Mouse (Mus musculus): ENCODE data around the gene Ugt1a1. TPM values are rescaled to one million over a fixed set of nuclear protein-coding genes. Genes with fewer than 3 reads are reported as not detected.

Gene Ugt1a1
- total and polyA plus RNA-seq, 3 experiments: not detected

GRCm38 (mm10) chr1:88212341-88213045 lies 734 bp downstream of the Ugt1a1 start:
- 56% methylated on average over 8 of the region's 8 CpGs for WGBS
- Histone ChIP-seq H3K4me3 (no peak overlapping the region), H3K27ac (no peak overlapping the region), H3K36me3 (ENCODE audit: control insufficient read depth, insufficient read depth, low read length) (no peaks in the 10 kb centered on the region), H3K27me3 (ENCODE audit: control insufficient read depth, insufficient read depth, low read length) (no peaks in the 10 kb centered on the region), H3K79me2 (replicated peaks; ENCODE audit: control insufficient read depth, insufficient read depth, low read length) (no peaks in the 10 kb centered on the region), H3K4me1 (ENCODE audit: control insufficient read depth, insufficient read depth, low read length) (no peaks in the 10 kb centered on the region), H3K9ac (ENCODE audit: low read depth, low read length) (no peak overlapping the region)
- intact Hi-C loops (cut with DNase I): no loop called here
- DNase-seq: no peak
- no peak for TF ChIP-seq EP300 (IDR thresholded peaks at IDR 0.05; ENCODE audit: insufficient read depth, low read depth, low read length)
- no peak for TF ChIP-seq CTCF (IDR thresholded peaks at IDR 0.05)
- no peak for TF ChIP-seq POLR2A (IDR thresholded peaks at IDR 0.05; ENCODE audit: insufficient read depth, low read depth, low read length)

DNA sequence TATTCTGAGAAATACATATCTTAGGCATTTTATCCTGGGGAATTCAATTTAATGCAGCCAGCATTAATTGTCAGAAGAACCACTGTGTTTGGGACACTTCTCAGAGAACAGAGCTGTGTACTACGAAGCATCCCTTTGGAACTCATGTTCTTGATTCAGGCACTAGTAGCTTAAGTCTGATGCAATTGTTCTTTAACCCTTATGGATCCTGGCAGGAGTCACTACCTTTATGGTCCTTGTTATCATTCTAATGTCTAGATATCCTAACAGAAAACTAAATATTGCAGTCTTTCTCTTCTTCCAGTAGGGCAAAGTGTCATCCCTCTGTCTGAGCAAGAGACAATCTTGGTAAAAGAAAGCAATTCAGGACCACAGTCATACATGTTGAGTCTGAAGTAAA lies 1.3 kb downstream of the Ugt1a1 start:
- Histone ChIP-seq H3K9ac (ENCODE audit: low read depth, low read length) (no peak overlapping the region), H3K27me3 (ENCODE audit: control insufficient read depth, insufficient read depth, low read length) (no peaks in the 10 kb centered on the region), H3K4me3 (no peak overlapping the region), H3K36me3 (ENCODE audit: control insufficient read depth, insufficient read depth, low read length) (no peaks in the 10 kb centered on the region), H3K27ac (no peak overlapping the region), H3K79me2 (replicated peaks; ENCODE audit: control insufficient read depth, insufficient read depth, low read length) (no peaks in the 10 kb centered on the region), H3K4me1 (ENCODE audit: control insufficient read depth, insufficient read depth, low read length) (no peaks in the 10 kb centered on the region)
- DNase-seq: no peak
- intact Hi-C loops (cut with DNase I): no loop called here
- 57% methylated on average over 1 of the region's 1 CpGs for WGBS
- no peak for TF ChIP-seq POLR2A (IDR thresholded peaks at IDR 0.05; ENCODE audit: insufficient read depth, low read depth, low read length)
- no peak for TF ChIP-seq CTCF (IDR thresholded peaks at IDR 0.05)
- TF ChIP-seq EP300 (IDR thresholded peaks at IDR 0.05; ENCODE audit: insufficient read depth, low read depth, low read length): no peak

DNA sequence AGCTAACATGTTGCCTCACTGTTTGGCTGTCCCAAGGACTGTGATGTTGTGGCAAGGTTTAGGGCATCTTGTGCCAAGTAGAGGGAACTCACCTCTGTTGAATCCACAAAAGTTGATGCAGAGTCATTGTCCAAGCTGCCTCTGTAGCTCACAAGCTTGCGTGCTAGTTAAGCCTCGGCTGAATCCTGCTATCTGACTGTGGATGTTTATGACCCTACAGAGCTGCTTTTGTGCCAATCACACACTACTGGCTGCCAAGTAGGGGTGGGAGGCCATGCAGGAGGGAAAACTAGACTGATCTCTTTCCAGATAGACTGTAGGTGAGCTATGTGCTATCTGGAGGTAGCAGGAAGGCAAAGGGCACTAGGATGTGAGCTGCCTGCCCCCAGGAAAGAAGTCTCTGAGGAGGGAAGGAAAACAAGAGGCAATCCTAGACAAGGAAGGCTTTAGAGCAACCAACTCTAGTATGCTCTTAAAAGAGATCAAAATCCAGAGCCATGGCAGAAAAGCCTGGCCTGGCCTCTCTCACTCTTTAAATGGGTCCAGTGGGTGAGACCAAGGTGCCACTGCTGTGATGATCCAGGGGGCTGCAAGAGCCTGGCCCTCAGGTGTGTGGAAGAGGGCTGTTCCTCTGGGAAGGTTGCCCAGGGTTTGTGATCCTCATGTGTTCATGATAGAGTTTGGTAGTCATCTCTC lies 2.2 kb downstream of the Ugt1a1 start:
- Histone ChIP-seq H3K27me3 (ENCODE audit: control insufficient read depth, insufficient read depth, low read length) (no peaks in the 10 kb centered on the region), H3K36me3 (ENCODE audit: control insufficient read depth, insufficient read depth, low read length) (no peaks in the 10 kb centered on the region), H3K4me3 (no peak overlapping the region), H3K79me2 (replicated peaks; ENCODE audit: control insufficient read depth, insufficient read depth, low read length) (no peaks in the 10 kb centered on the region), H3K27ac (no peak overlapping the region), H3K9ac (ENCODE audit: low read depth, low read length) (no peak overlapping the region), H3K4me1 (ENCODE audit: control insufficient read depth, insufficient read depth, low read length) (no peaks in the 10 kb centered on the region)
- intact Hi-C loops (cut with DNase I): no loop called here
- no peak for TF ChIP-seq EP300 (IDR thresholded peaks at IDR 0.05; ENCODE audit: insufficient read depth, low read depth, low read length)
- TF ChIP-seq POLR2A (IDR thresholded peaks at IDR 0.05; ENCODE audit: insufficient read depth, low read depth, low read length): no peak
- 60% methylated on average over 2 of the region's 2 CpGs for WGBS
- DNase-seq: peak in 1 of 2 experiments; percentile 22

- Histone ChIP-seq H3K27ac (no peak overlapping the region), H3K27me3 (ENCODE audit: control insufficient read depth, insufficient read depth, low read length) (no peaks in the 10 kb centered on the region), H3K36me3 (ENCODE audit: control insufficient read depth, insufficient read depth, low read length) (no peaks in the 10 kb centered on the region), H3K9ac (ENCODE audit: low read depth, low read length) (no peak overlapping the region), H3K79me2 (replicated peaks; ENCODE audit: control insufficient read depth, insufficient read depth, low read length) (no peaks in the 10 kb centered on the region), H3K4me1 (ENCODE audit: control insufficient read depth, insufficient read depth, low read length) (no peaks in the 10 kb centered on the region), H3K4me3 (no peak overlapping the region)
- TF ChIP-seq CTCF (IDR thresholded peaks at IDR 0.05): no peak
- no peak for TF ChIP-seq EP300 (IDR thresholded peaks at IDR 0.05; ENCODE audit: insufficient read depth, low read depth, low read length)
- no peak for TF ChIP-seq POLR2A (IDR thresholded peaks at IDR 0.05; ENCODE audit: insufficient read depth, low read depth, low read length)
- intact Hi-C loops (cut with DNase I): no loop called here
- WGBS: 68% methylated on average over 2 of the region's 2 CpGs
- no peak for DNase-seq
Observed at GRCm38 (mm10) chr1:88214462-88214952, 2.7 kb downstream of the Ugt1a1 start.

DNA sequence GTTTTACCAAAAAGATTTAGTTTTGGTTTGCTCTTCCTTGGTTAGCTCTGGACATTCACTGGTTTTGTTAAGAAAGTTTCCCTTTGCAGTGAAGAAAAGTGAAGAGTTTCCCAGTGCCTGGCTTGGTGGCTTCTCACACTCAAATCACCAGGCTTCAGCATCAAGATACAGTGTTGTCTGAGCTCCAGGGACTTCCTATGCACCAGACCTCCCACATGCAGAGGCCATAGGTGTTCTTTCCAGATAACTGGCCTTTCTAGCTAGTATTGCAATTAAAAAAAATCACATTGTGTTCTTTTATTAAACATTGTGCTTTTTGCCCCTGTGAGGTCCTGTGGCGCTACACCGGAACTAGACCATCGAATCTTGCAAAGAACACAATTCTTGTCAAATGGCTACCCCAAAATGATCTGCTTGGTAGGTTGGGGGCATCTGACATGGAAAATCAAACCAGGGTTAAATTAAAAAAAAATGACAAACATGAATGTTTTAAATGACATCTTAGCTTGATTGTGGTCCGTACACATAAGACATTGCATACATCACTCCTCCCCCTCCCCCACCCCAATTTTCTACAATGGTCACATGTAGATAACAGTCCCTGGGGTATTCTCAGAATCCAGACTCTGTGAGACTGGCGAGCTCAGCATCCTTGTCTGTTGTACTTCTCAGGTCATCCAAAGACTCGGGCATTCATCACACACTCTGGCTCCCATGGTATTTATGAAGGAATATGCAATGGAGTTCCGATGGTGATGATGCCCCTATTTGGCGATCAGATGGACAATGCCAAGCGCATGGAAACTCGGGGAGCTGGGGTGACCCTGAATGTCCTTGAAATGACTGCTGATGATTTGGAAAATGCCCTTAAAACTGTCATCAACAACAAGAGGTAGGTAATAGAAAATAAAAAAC lies 4.0 kb downstream of the Ugt1a1 start:
- intact Hi-C loops (cut with DNase I): no loop called here
- H3K9ac ChIP-seq (ENCODE audit: low read depth, low read length): no peak overlapping the region
- WGBS: 61% methylated on average over 10 of the region's 10 CpGs
- no peaks in the 10 kb centered on the region for H3K36me3 ChIP-seq (ENCODE audit: control insufficient read depth, insufficient read depth, low read length)
- no peak overlapping the region for H3K27ac ChIP-seq
- DNase-seq: no peak
- no peaks in the 10 kb centered on the region for H3K79me2 ChIP-seq (replicated peaks; ENCODE audit: control insufficient read depth, insufficient read depth, low read length)
- no peaks in the 10 kb centered on the region for H3K27me3 ChIP-seq (ENCODE audit: control insufficient read depth, insufficient read depth, low read length)
- no peaks in the 10 kb centered on the region for H3K4me1 ChIP-seq (ENCODE audit: control insufficient read depth, insufficient read depth, low read length)
- TF ChIP-seq POLR2A (IDR thresholded peaks at IDR 0.05; ENCODE audit: insufficient read depth, low read depth, low read length) (no peak), CTCF (IDR thresholded peaks at IDR 0.05) (no peak), EP300 (IDR thresholded peaks at IDR 0.05; ENCODE audit: insufficient read depth, low read depth, low read length) (no peak)
- H3K4me3 ChIP-seq: no peak overlapping the region

Data from heart, adult 2 months (tissue).